Mouse (Mus musculus): ENCODE measurements at regions not wholly inside any gene's neighbourhood (a gene's known extent, or its start where the extent isn't known, plus 50 kb on each side); places are given as distances from the start of the nearest gene placed in this dataset.

GRCm38 (mm10) chr12:25934946-25935345, 480.1 kb downstream of the Rnf144a start:
- 73% methylated on average over 5 of the region's 5 CpGs for WGBS

GRCm38 (mm10) chr12:25934526-25934925, 480.5 kb downstream of the Rnf144a start:
- H3K4me3 ChIP-seq: no peak overlapping the region
- H3K4me1 ChIP-seq: no peaks in the 10 kb centered on the region
- no peaks in the 10 kb centered on the region for H3K36me3 ChIP-seq
- no peak overlapping the region for H3K9ac ChIP-seq
- H3K4me2 ChIP-seq (replicated peaks): no peak overlapping the region
- peaks cover 3% of the 10 kb centered on the region; the same call in 1 of the 2 replicates for H3K9me3 ChIP-seq
- no peak overlapping the region for H3K27ac ChIP-seq
- no peaks in the 10 kb centered on the region for H3K27me3 ChIP-seq
- ATAC-seq (ENCODE audit: low FRiP score, low read depth): no peak
- WGBS: 93% methylated on average over 3 of the region's 3 CpGs

More at GRCm38 (mm10) chr12:25934946-25935345, 480.1 kb downstream of the Rnf144a start:
- H3K27ac ChIP-seq: no peak overlapping the region
- no peaks in the 10 kb centered on the region for H3K36me3 ChIP-seq
- H3K27me3 ChIP-seq: no peaks in the 10 kb centered on the region
- no peak overlapping the region for H3K4me3 ChIP-seq
- ATAC-seq (ENCODE audit: low FRiP score, low read depth): no peak
- no peaks in the 10 kb centered on the region for H3K9me3 ChIP-seq
- no peak overlapping the region for H3K9ac ChIP-seq
- no peaks in the 10 kb centered on the region for H3K4me1 ChIP-seq
- H3K4me2 ChIP-seq (replicated peaks): no peak overlapping the region

GRCm38 (mm10) chr12:25926367-25926766, 488.7 kb downstream of the Rnf144a start:
- Histone ChIP-seq H3K9me3 (peaks cover 3% of the 10 kb centered on the region; the same call in 1 of the 2 replicates), H3K4me3 (no peak overlapping the region), H3K9ac (no peak overlapping the region), H3K27ac (no peak overlapping the region), H3K36me3 (no peaks in the 10 kb centered on the region), H3K4me1 (no peaks in the 10 kb centered on the region), H3K4me2 (replicated peaks) (no peak overlapping the region), H3K27me3 (no peaks in the 10 kb centered on the region)
- 46% methylated on average over 5 of the region's 5 CpGs for WGBS
- no peak for ATAC-seq (ENCODE audit: low FRiP score, low read depth)

GRCm38 (mm10) chr12:25924526-25924925, 490.5 kb downstream of the Rnf144a start:
- H3K36me3 ChIP-seq: no peaks in the 10 kb centered on the region
- H3K4me1 ChIP-seq: no peaks in the 10 kb centered on the region
- H3K27ac ChIP-seq: no peak overlapping the region
- 79% methylated on average over 9 of the region's 9 CpGs for WGBS
- H3K4me2 ChIP-seq (replicated peaks): no peak overlapping the region
- H3K9ac ChIP-seq: no peak overlapping the region
- H3K4me3 ChIP-seq: no peak overlapping the region
- ATAC-seq (ENCODE audit: low FRiP score, low read depth): no peak
- H3K27me3 ChIP-seq: no peaks in the 10 kb centered on the region
- peaks cover under 1% of the 10 kb centered on the region; the same call in 1 of the 2 replicates for H3K9me3 ChIP-seq

GRCm38 (mm10) chr12:25923772-25924171, 491.3 kb downstream of the Rnf144a start:
- H3K27me3 ChIP-seq: no peaks in the 10 kb centered on the region
- no peak for ATAC-seq (ENCODE audit: low FRiP score, low read depth)
- no peak overlapping the region for H3K4me2 ChIP-seq (replicated peaks)
- H3K36me3 ChIP-seq: no peaks in the 10 kb centered on the region
- H3K4me3 ChIP-seq: no peak overlapping the region
- no peaks in the 10 kb centered on the region for H3K4me1 ChIP-seq
- no peak overlapping the region for H3K9ac ChIP-seq
- H3K27ac ChIP-seq: no peak overlapping the region
- H3K9me3 ChIP-seq: no peaks in the 10 kb centered on the region
- WGBS: 95% methylated on average over 1 of the region's 1 CpGs

GRCm38 (mm10) chr12:25905614-25906013, 509.4 kb downstream of the Rnf144a start:
- Histone ChIP-seq H3K27me3 (no peaks in the 10 kb centered on the region), H3K4me3 (no peak overlapping the region), H3K4me2 (replicated peaks) (no peak overlapping the region), H3K4me1 (no peaks in the 10 kb centered on the region), H3K9me3 (0 out of 2 replicates have a peak, but pooled peaks cover 3% of the 10 kb centered on the region), H3K27ac (no peak overlapping the region), H3K36me3 (no peaks in the 10 kb centered on the region), H3K9ac (no peak overlapping the region)
- WGBS: 88% methylated on average over 1 of the region's 1 CpGs
- no peak for ATAC-seq (ENCODE audit: low FRiP score, low read depth)

GRCm38 (mm10) chr12:25896543-25896942, 518.5 kb downstream of the Rnf144a start:
- Histone ChIP-seq H3K9me3 (no peaks in the 10 kb centered on the region), H3K9ac (no peak overlapping the region), H3K27ac (no peak overlapping the region), H3K4me3 (no peak overlapping the region), H3K27me3 (no peaks in the 10 kb centered on the region), H3K36me3 (no peaks in the 10 kb centered on the region), H3K4me1 (peaks cover 7% of the 10 kb centered on the region; the same call in 1 of the 2 replicates), H3K4me2 (replicated peaks) (no peak overlapping the region)
- WGBS: 57% methylated on average over 3 of the region's 3 CpGs
- no peak for ATAC-seq (ENCODE audit: low FRiP score, low read depth)

- Histone ChIP-seq H3K36me3 (no peaks in the 10 kb centered on the region), H3K27ac (no peak overlapping the region), H3K9ac (no peak overlapping the region), H3K4me2 (replicated peaks) (no peak overlapping the region), H3K4me3 (no peak overlapping the region), H3K9me3 (no peaks in the 10 kb centered on the region), H3K27me3 (no peaks in the 10 kb centered on the region), H3K4me1 (peaks cover 11% of the 10 kb centered on the region; the same call in 1 of the 2 replicates)
- 66% methylated on average over 1 of the region's 1 CpGs for WGBS
- ATAC-seq (ENCODE audit: low FRiP score, low read depth): no peak
Measured at GRCm38 (mm10) chr12:25895691-25896090, 519.4 kb downstream of the Rnf144a start.

GRCm38 (mm10) chr12:25891391-25892167, 523.5 kb downstream of the Rnf144a start:
- Histone ChIP-seq H3K4me3 (no peak overlapping the region), H3K36me3 (no peaks in the 10 kb centered on the region), H3K27ac (no peak overlapping the region), H3K9me3 (no peaks in the 10 kb centered on the region), H3K9ac (no peak overlapping the region), H3K4me2 (replicated peaks) (no peak overlapping the region), H3K4me1 (peaks cover 11% of the 10 kb centered on the region; the same call in 1 of the 2 replicates), H3K27me3 (no peaks in the 10 kb centered on the region)
- peak; percentile 32; the same call in 1 of the 2 replicates for ATAC-seq (ENCODE audit: low FRiP score, low read depth)
- 9% methylated on average over 4 of the region's 4 CpGs for WGBS

GRCm38 (mm10) chr12:25890722-25891121, 524.3 kb downstream of the Rnf144a start:
- H3K27me3 ChIP-seq: no peaks in the 10 kb centered on the region
- H3K4me1 ChIP-seq: peaks cover 11% of the 10 kb centered on the region; the same call in 1 of the 2 replicates
- no peaks in the 10 kb centered on the region for H3K36me3 ChIP-seq
- ATAC-seq (ENCODE audit: low FRiP score, low read depth): no peak
- no peak overlapping the region for H3K9ac ChIP-seq
- H3K4me2 ChIP-seq (replicated peaks): no peak overlapping the region
- WGBS: 55% methylated on average over 1 of the region's 1 CpGs
- H3K27ac ChIP-seq: no peak overlapping the region
- no peaks in the 10 kb centered on the region for H3K9me3 ChIP-seq
- no peak overlapping the region for H3K4me3 ChIP-seq

- ATAC-seq (ENCODE audit: low FRiP score, low read depth): no peak
- H3K9ac ChIP-seq: no peak overlapping the region
- no peak overlapping the region for H3K4me2 ChIP-seq (replicated peaks)
- H3K36me3 ChIP-seq: no peaks in the 10 kb centered on the region
- H3K9me3 ChIP-seq: no peaks in the 10 kb centered on the region
- H3K27me3 ChIP-seq: no peaks in the 10 kb centered on the region
- no peak overlapping the region for H3K27ac ChIP-seq
- WGBS: 77% methylated on average over 5 of the region's 5 CpGs
- no peaks in the 10 kb centered on the region for H3K4me1 ChIP-seq
- H3K4me3 ChIP-seq: no peak overlapping the region
Measured at GRCm38 (mm10) chr12:25883771-25884171, 531.3 kb downstream of the Rnf144a start.

- Histone ChIP-seq H3K4me3 (no peak overlapping the region), H3K9me3 (no peaks in the 10 kb centered on the region), H3K9ac (no peak overlapping the region), H3K27ac (no peak overlapping the region), H3K4me2 (replicated peaks) (no peak overlapping the region), H3K4me1 (no peaks in the 10 kb centered on the region), H3K27me3 (no peaks in the 10 kb centered on the region), H3K36me3 (no peaks in the 10 kb centered on the region)
- no peak for ATAC-seq (ENCODE audit: low FRiP score, low read depth)
- whole genome bisulfite sequencing: 82% methylated on average over 4 of the region's 4 CpGs
Measured at GRCm38 (mm10) chr12:25871816-25872215, 543.2 kb downstream of the Rnf144a start.
